Mouse (Mus musculus) left cerebral cortex, adult 2 months (tissue): ENCODE measurements around the gene Prss16. TPM values are rescaled to one million over a fixed set of nuclear protein-coding genes. Genes with fewer than 3 reads are reported as not detected.

Source experiments
- DNase-seq, 2 experiments: peaks; one replicate each; pipeline ENCODE4 v3.0.0; 2021 to 2022; ENCODE audit warnings: low spot score in 2 of 2, mixed read lengths in 1 of 2; ENCODE audit errors: extremely low spot score in 1 of 2
- H3K27ac ChIP-seq: fragments of 200-600 bp; 2 replicates; pipeline ENCODE4 v1.8.1; 2022
- H3K4me3 ChIP-seq: fragments of 200-600 bp; 2 replicates; pipeline ENCODE4 v1.8.1; 2022
- CTCF ChIP-seq: fragments of 200-600 bp; IDR thresholded peaks from 2 replicates; pipeline ENCODE4 v1.8.1; 2022; ENCODE audit warnings: antibody characterized with exemption, mild to moderate bottlenecking, moderate library complexity
- intact Hi-C: fragments of 180-260 bp; cut with DNase I; formaldehyde crosslinking; loops from one replicate; pipeline ENCODE4 v1.15.1; 2025
- long read RNA-seq, 2 experiments: library from polyadenylated mRNA; stranded (forward); transcript quantifications; one replicate each; pipeline ENCODE4 v2.0.0; 2021; ENCODE audit warnings: borderline mapping rate in 2 of 2
- total RNA-seq, 2 experiments: library from RNA; stranded (reverse); gene quantifications; 2 replicates each; pipeline ENCODE4 v1.2.3; 2021

Gene Prss16
- total RNA-seq = 1 to 10 TPM in 1 of 2 experiments, under 1 TPM in 1; 0.57 to 1.1 TPM
- long read RNA-seq, experiment 1 = 0 reads
- long read RNA-seq, experiment 2 = 0 reads

DNA sequence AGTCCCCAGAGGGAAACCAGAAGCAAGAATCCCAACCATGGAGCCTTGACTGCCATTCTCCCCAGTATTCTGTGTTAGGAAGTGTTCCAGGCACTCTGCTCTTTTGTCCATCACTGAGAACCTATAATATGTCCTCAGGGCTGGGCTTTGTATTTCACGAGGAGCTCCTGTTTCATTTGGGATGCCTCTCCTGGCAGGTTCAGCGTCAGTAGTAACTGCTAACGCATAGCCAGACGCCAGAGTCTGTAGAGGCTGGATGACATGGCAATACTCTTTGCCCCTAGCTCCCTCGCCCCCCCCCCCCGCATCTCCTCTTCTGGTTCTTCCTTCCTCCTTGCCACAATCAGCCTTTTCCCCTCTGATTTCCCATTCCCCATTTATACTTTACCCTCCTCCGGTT, at the start of gene Prss16:
Prss16 (minus strand) TSS at position 101 of the 400 bp plus-strand sequence.
- DNase-seq = no peak
- Histone ChIP-seq H3K4me3 (no peak within 1 kb of the TSS), H3K27ac (no peak within 1 kb of the TSS)
- intact Hi-C loops = loop anchor here (10.0 kb wide), 1 partner anchor 1385 kb away; no protein-coding TSS in a partner anchor
- no peak for TF ChIP-seq CTCF

DNA sequence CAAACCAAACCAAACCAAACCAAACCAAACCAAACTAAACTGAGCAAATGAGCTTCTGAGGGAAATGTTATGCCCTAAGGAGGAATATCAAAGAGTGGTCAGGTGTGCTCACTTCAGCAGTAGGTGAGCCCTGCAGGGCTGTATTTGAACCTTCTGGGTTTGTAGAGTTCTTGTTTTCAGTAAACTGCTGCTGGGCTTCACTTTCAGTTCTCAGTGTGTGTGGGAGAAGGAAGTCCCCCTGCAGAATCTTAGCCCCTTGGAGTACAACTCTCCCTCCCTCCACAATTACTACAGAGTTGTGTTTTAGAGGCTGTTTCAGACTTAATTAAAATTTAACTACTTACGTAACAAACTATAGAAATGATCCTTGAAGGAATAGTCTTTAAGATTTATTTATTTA, 44.2 kb upstream of the Prss16 start:
- TF ChIP-seq CTCF = no peak
- Histone ChIP-seq H3K27ac (no peak overlapping the region), H3K4me3 (no peak overlapping the region)
- intact Hi-C loops = loop anchor here (5.0 kb wide), 2 partner anchors 341 to 1359 kb away; no protein-coding TSS in a partner anchor
- no peak for DNase-seq

DNA sequence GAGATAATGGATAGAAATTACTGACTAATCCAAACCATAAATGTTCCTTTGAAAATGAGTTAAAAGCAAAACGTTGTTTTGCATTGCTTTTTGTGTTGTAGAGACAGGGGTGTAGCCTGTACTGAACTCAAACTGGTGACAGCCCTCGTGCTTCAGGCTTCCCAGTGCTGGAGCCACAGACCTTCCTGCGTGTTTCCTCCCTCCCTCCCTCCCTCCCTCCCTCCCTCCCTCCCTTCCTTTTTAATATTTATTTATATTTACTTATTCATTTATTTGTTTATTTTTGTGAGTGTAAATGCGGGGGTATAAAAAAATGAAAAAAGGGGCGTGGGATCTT, 41.9 kb upstream of the Prss16 start:
- intact Hi-C loops = loop anchor here (5.0 kb wide), 2 partner anchors 339 to 1361 kb away; no protein-coding TSS in a partner anchor
- Histone ChIP-seq H3K4me3 (peak overlapping the region; percentile 73), H3K27ac (peak overlapping the region; percentile 74)
- DNase-seq = no peak
- no peak for TF ChIP-seq CTCF

DNA sequence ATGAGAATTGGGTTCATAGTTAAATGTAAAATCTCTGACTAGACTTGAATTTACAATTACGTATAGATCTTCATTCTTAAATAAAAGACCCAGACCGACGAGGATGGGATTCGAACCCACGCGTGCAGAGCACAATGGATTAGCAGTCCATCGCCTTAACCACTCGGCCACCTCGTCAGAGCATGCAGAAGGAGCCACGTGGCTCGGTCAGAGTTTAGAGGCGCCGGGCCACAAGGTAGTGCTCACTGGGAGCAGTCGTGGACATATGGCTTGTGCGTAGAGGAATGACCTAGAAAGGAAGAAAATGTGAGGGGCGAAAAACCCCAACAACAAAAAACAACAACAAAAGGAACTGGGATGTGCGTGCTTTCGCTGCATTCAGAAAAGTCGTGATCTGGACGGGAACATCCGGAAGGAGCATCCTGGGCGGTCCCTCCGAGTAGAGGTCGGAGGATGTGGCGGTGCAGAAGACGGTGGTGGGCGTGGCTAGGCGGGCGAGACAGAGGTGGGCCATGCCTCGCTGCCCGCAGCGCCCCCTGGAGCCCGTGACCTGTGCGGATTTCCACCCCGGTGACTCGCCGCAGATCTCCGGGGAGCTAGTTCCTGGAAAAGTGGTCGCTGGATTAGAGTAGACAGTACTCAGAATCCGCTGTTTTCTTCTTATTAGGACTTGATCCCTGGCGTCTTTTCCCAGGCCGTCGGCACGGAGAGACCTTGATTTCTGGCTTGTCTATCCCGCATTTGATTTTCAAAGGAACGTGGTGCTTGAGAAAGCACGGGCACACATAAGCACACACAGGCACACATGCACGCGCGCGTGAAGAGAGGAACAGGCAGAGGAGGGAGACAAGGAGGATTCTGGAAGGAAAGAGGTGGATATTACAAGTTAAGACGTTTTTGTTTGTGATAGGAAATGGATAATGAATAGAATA, 41.3 kb upstream of the Prss16 start:
- intact Hi-C loops = loop anchor here (5.0 kb wide), 2 partner anchors 339 to 1361 kb away; no protein-coding TSS in a partner anchor
- peak overlapping the region; percentile 74 for H3K27ac ChIP-seq
- TF ChIP-seq CTCF = peak; percentile 59

DNA sequence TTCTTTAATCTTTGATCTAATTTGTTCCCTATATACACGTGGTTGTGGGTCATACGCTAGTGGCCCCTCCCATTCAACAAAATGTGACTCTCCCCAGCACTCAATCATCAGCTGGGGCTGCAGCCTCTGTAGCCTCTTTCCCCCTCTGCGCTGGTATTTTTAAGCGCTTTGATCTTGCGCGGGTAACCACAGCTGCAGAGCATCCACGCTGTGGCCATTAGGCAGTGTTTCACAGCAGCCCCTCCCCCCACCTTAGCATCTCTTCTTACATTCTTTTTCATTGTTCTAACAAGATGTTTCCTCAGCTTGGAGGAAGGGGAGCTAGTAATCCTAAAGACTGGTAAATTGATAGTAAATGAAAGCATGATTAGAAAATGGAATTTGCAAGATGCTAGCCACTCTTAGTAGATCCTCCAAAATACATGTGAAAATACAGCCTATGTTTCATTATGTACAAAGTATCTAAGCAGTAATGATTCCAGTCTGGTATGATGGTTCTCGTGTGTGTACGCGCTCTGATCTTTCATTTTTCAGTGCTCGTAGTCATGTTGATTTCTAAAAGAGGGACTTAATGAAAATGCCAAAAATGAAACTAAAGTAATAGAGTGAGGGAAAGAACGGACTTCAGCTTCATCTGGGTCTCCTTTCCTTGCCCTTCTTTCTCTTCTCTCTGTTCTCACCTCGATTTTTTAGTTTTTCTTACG, 40.3 kb upstream of the Prss16 start:
- peak overlapping the region; percentile 74; the same call in 1 of the 2 replicates for H3K27ac ChIP-seq
- intact Hi-C loops = loop anchor here (5.0 to 10.0 kb wide), 4 partner anchors 295 to 1362 kb away; partner anchors contain the start of genes Hist1h2ak, Hist1h2bn and Hist1h4k
- no peak for DNase-seq
- TF ChIP-seq CTCF = no peak
- peak overlapping the region; percentile 73 for H3K4me3 ChIP-seq

More for the DNA sequence above, 41.3 kb upstream of the Prss16 start:
- peak; percentile 87 to 90 for DNase-seq
- peak overlapping the region; percentile 73 for H3K4me3 ChIP-seq

DNA sequence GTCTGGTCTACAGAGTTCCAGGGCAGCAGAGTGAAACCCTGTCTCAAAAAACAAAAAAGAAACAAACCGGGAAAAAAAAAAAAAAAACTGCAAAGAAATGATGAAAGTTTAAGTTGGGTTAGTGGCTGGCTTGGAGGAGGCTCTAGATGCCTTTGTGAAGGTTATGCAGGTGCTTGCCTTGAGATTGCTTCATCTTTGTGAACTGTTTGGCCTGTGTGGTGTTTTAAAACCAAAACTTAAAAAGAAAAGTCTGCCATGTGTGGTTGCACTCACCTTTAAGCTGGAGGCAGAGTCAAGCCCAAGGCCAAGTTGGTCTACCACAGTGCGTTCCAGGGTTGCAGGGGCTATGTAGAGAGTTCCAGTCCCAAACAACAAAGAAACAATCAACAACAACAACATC, 39.5 kb upstream of the Prss16 start:
- Histone ChIP-seq H3K27ac (no peak overlapping the region), H3K4me3 (no peak overlapping the region)
- TF ChIP-seq CTCF = no peak
- intact Hi-C loops = loop anchor here (5.0 to 10.0 kb wide), 2 partner anchors 294 to 1223 kb away; partner anchors contain the start of genes Hist1h2ak, Hist1h2bn and Hist1h4k
- DNase-seq = no peak

DNA sequence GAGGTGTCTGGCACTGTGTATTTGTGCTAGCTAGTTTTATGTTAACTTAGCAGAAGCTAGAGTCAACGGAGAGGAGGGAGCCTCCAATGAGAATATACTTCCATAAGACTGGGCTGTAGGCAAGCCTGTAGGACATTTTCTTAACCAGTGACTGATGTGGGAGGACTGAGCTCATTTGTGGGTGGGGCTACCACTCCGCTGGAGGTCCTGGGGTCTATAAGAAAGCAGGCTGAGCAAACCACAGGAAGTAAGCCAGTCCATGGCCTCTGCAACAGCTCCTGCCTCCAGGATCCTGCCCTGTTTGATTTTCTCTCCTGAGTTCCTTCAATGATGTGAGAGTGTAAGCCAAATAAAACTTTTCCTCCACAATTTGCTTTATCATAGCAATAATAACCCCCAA, 35.8 kb upstream of the Prss16 start:
- no peak for DNase-seq
- intact Hi-C loops = loop anchor here (5.0 to 10.0 kb wide), 2 partner anchors 291 to 1227 kb away; partner anchors contain the start of genes Hist1h2ak, Hist1h2bn and Hist1h4k
- no peak for TF ChIP-seq CTCF
- Histone ChIP-seq H3K27ac (no peak overlapping the region), H3K4me3 (no peak overlapping the region)

DNA sequence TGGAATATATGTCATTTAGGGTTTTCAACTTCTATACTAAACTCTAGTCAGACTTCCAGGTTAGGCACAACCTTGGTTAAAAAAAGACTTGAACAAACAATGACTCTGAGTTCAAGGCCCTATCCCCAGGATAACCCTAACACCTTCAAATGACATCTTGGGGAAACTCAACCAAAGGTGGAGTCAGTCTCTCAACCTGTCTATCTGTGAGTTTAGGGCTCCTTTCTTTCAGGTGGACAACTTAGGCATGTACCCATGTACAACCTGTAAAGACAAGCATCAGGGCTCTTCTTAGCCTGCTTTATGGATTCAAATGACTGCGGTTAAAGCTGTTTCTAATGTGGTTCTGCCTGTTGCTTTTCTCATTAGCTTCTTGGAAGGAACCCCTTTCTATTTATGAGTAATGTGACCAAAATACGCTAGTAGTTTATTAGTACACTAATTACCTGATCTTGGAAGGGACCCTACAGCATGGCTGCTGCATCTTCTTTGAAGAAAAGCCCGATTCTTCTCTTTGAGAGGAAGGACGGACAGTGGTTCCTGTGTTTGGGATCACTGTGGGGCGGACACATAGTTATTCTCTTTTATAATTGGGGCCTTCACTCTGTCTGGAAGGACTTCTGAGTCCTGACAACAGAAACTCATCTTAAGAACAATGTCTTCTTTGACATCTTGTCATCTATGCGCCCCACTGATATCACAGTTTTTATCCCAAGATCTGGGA, 35.1 kb upstream of the Prss16 start:
- TF ChIP-seq CTCF = no peak
- Histone ChIP-seq H3K27ac (no peak overlapping the region), H3K4me3 (no peak overlapping the region)
- no peak for DNase-seq
- intact Hi-C loops = loop anchor here (5.0 to 10.0 kb wide), 6 partner anchors 290 to 1718 kb away; partner anchors contain the start of genes Hist1h1a, Hist1h1c, Hist1h1t and Hist1h2af

DNA sequence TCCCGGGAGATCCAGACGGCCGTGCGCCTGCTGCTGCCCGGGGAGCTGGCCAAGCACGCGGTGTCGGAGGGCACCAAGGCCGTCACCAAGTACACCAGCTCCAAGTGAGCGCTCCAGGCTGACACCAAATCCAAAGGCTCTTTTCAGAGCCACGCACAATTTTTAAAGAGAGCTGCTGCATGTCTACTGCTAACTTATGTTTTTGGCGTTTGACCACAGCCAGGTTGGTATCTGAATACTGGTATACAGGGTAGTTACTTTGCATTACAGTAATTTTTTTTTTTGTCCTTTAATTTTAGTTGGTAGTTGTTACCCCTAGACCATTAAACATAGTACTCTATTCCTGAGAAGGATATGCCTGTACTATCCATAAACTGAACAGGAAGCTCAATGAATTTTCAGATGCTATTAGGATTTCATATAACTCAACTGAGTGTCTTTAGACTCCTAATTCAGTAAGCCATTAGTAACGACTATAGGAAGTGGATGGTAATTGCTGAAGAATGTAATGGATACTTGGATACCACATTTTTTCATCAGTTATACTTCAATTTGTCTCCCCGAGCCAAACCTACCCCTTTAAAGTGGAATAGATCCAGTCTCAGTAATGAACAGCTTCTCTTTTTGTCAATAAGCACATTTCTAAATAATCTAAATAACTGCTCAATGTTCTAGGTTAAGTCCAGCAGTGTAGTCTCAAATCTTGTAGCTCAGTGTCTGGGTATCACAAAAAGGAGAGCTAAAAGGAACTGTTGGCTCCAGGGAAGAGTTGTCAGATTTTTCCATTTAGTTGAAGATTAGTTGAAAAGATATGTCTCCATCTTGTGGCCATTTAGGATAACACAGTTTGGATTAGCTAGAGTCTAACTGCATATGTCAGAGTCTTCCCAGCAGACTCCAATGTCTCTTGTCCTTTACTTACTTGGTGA, 34.2 kb upstream of the Prss16 start:
- intact Hi-C loops = loop anchor here (5.0 to 10.0 kb wide), 5 partner anchors 289 to 1719 kb away; partner anchors contain the start of genes Hist1h1a, Hist1h1c, Hist1h1t and Hist1h2af
- DNase-seq = no peak

DNA sequence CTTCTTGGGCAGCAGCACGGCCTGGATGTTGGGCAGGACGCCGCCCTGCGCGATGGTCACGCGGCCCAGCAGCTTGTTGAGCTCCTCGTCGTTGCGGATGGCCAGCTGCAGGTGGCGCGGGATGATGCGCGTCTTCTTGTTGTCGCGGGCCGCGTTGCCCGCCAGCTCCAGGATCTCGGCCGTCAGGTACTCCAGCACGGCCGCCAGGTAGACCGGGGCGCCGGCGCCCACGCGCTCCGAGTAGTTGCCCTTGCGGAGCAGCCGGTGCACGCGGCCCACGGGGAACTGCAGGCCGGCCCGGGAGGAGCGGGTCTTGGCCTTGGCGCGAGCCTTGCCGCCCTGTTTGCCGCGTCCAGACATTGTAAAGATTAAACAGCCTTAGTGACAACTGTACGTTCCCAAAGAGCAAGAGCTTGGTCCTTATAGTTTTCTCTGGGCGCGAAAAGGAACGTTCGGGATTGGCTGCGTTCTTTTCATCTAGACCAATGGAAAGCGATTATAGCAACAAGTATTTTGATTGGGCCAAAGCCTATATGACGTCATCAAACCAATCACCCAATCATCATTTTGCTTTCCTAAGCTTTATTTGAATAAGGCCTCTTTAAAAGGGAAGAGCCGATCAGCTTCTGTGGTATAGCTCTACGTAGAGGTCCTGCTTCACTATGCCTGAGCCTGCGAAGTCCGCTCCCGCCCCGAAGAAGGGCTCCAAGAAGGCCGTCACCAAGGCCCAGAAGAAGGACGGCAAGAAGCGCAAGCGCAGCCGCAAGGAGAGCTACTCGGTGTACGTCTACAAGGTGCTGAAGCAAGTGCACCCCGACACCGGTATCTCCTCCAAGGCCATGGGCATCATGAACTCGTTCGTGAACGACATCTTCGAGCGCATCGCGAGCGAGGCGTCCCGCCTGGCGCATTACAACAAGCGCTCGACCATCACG, 33.3 kb upstream of the Prss16 start, which contains the start of the genes Hist1h2ag and Hist1h2bj:
Hist1h2ag (minus strand) TSS at position 377 of the 935 bp plus-strand sequence.
Hist1h2bj (plus strand) TSS at position 647 of the 935 bp plus-strand sequence.
- intact Hi-C loops = loop anchor here (5.0 to 10.0 kb wide), 5 partner anchors 288 to 1719 kb away; partner anchors contain the start of genes Hist1h1a, Hist1h1c, Hist1h1t and Hist1h2af
- peak within 1 kb of the TSS; percentile 85 for H3K27ac ChIP-seq
- peak; percentile 74 to 86 for DNase-seq
- peak within 1 kb of the TSS; percentile 51 for H3K4me3 ChIP-seq

More for the DNA sequence above, 34.2 kb upstream of the Prss16 start:
- Histone ChIP-seq H3K27ac (peak overlapping the region; percentile 65; the same call in 1 of the 2 replicates), H3K4me3 (peak overlapping the region; percentile 51)
- TF ChIP-seq CTCF = peak; percentile 77
